Mouse (Mus musculus) spleen, postnatal 4 days (tissue): ENCODE measurements around the gene Zfp160.
"Not testable (repeated sequence)": the region's sequence is repeated elsewhere in the genome, so short reads cannot be mapped to it uniquely, and the experiment has no call there.

Source experiments
- DNase-seq, 2 experiments: peaks; one replicate each; pipeline ENCODE4 v3.0.0; 2022; ENCODE audit warnings: low spot score in 2 of 2

Zfp160 gene

DNA sequence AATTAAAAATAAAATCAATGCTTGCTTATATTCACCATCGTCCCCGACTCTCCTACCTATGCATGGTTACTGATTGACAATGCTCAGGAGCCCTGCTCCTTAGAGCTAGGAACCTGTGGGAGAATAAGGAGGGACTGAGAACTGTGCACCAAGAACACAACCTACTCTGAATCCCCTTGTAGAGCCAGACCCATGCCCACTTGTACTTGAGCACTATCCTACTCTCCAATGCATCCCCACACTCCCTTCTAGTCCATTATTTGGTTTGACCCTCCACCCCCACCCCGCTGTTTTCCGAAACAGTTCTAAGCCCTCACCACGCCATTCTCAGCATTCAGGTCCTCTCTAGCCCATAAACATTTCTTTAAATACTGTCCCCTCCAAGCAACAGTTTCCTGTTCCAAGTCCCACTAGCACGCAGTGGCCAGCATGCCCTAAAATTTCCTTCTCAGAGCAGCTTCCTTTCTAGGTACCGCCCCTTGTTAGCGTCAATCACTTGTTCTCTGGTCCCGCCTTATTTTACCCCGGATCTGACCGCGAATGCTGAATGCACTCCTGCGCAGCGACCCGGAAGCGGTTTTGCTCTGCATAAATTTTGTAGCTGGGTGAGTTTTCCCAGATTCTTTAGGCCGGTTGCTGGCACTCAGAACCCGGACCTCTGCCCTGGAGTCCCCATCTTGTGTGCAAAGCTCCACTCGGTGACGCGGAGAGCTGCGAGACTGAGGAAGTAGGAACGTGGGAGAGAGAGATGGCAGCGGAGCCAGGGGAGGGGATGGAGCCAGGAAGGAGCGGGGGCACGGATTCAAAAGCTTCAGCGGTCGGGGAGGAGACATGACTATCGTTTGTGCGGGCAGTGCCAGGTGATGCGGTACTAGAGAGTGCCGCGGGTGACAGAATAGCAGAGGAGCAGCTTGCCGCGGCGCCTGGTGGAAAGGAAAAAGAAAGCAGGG lies at the start of gene Zfp160:
Gene Zfp160 (plus strand): TSS at position 522 of the 950 bp plus-strand sequence.
- DNase-seq, result peak; percentile 74 to 82

DNA sequence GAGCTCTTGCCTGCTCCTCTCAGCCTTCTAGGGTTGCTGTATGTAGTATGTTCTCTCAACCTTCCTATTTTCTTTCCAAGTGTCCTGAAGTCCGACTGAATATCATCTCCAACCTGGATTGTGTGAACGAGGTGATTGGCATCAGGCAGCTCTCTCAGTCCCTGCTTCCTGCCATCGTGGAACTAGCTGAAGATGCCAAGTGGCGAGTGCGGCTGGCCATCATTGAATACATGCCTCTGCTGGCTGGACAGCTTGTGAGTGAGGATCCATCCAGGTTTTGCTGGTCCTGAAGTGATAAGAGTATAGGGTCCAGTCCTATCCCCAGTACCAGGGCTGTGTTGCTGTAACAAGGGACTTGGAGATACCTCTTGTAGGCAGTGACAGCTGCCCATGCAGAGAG lies 48.3 kb upstream of the Zfp160 start:
- DNase-seq, result no peak

DNA sequence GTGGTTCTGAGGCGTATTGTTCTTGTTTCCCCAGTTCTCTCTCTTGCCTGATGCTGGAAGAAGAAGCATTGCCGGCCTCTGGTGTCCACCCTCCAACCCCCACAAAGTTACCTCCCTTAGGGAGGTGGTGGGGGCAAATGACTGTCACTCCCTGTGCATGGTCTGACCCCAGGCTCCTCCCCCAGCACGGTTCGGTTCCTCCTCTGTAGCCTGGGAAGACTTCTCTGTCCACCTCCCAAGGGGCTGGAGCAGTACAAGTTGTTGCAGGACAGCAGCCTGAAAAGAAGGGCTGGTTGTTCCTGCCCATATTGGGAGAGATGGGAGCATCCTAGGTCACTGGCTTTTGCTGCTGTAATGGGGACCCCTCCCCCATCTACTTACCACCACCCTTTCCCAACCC lies 43.3 kb upstream of the Zfp160 start:
- no peak for DNase-seq

DNA sequence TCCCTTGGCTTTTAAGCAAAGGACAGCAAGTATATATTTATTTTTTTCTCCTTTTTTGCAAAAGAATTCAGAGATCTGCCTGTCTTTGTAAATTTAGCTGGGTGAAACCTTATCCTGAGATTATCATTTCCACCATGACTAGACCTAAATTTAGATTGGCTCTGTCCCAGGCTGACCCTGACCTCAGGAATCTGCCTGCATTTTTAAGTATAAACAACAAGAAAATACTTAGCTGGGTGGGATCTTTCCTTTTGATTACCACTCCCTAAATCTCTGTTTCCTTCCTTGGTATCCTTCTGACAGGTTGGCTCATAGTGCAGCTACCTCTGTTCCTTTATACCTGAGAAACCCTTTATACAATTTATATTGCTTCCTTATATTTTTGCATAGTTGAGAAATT lies 42.0 kb upstream of the Zfp160 start:
- no peak for DNase-seq

DNA sequence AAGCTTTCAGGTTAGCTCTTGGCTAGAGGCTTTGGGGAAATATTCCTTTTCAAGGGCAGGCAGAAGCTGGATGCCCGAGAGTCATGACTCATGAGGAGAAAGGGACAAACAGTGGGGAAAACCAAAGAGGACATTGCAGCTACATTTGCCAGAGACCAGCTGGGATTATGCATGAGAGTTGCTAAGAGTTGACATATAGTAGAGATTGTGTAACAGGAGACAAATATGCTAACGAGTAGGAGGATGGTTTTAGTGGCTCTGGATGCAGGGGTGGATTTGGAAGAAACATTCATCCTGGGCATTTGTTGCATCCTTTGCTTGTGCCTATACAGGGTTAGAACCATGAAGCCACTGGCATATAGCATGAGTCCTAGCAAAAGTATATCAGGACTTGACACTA lies 15.0 kb upstream of the Zfp160 start:
- no peak for DNase-seq

DNA sequence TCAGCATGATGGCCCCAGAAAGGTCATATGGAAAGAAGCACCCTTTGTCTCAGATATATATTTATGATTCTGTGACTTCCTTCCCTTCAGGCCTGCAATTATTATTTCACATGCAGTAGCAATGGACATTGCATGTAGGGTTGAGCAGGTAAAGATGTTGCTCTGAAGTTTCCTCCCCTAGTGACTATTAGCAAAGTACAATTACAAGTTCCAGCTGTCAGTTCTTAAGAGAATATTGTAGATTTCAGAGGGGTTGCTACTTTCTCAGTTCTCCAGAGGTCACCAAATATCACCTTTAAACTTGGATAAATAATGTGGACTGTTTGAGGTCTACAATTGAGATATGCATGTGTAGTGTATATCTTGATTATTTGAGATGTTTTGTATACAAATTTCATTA lies 12.3 kb upstream of the Zfp160 start, which contains the start of gene Vmn1r233:
Gene Vmn1r233 (minus strand): TSS at position 101 of the 400 bp plus-strand sequence.
- no peak for DNase-seq

DNA sequence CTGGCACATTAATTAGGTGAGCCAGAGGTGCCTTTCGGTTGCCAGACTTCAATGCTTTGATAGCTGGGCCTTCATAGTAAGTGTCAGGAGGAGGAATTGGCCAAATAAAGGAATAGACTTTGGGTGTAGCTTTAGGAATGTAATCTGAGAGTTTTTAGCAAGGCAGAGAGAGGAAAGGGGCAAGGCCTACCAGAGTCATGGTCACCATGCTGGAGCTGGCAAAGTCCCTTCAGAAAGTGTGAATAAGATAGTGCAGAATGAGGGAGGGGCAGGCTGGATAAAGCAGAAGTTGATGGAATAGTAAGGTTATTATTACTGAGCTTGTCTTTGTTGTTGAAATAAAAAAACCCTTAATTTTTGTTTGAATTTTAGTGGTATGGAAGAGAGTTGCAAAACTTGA lies 1.0 kb downstream of the Zfp160 start:
- no peak for DNase-seq

DNA sequence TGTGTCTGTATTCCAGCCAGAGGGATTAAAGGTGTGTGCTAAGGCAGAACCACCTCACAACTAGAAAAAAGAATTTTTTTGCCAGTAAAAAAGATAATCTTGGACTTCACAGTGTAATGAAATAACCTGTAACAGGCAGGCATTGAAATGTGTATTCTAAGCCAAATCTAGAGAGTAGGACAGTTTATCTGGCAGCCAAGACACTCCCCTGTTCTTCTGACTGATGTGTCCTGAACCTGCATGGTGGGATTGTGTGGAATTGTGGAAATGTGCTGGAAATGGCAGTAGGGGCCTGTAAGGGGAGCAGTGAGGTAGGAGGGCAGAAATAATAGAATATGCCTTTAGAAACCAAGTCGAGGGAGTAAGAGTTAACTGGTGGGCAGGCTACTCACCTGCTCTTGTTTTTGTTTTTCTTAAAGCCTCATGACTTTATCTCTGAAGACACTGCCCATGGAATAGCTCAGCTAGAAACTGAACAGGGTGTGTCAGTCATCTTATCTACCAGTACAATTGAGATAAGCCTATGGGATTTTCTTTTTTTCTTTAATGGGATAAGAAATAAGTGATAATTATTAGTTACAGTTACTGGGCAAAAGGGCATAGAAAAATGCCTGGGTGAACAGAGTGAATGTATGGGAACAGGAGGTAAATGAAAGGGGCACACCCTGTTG lies 9.8 kb downstream of the Zfp160 start:
- DNase-seq, result no peak

DNA sequence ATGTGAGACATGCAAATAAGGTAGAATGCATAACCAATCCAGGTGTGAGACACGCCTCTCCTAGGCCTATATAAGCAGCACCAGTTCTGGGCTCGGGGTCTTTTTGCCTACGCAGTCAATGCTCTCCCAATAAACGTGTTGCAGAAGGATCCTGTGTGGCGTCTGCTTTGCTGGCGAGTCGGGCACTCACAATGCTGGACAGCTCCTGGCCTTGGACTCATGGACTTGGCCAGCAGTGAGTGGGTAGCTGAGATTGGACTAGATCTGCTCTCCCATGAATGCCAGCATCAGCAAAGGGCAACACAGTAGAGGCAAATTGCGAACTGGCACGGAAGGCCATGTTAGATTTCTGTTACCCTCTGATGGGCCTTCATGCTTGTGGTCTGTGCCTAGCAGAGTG lies 39.3 kb downstream of the Zfp160 start:
- not testable (repeated sequence) for DNase-seq

DNA sequence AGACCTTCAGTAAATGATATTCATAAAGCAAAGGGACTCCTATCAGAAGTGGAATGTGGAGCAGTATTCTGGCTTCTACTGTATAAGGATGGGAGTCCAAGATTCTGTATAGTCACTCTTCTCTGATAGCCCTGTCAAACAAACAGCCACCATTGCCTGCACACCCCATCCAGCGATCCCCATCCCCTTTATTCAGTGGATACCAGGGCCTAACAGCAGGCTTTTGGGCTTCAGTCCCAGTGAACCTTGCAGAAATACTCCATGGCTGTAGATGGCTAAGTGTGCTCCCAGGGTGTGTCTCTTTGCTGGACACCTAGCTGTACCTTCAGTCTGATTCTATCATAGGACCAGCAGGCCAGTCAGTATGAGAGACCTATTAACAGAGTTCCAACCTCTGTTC lies 42.2 kb downstream of the Zfp160 start:
- no peak for DNase-seq

DNA sequence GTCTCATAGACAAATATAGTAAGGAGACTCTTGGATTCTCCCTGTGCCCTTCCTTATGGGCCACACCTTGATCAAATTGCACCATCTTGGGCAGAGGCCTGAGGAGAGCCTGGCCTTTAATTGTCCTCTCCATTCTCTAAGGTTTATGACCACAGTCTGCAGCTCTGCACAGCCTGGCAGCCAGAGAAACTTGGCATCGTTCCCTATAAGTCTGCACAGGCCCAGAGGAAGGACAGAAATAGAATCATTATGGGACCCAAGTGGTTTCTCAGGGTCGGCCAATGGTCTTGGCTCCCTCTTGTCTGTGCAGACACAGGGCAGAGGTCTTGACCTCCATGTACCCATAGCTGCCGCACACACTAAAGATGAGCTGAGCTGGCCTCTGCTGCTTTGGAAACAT lies 42.6 kb downstream of the Zfp160 start:
- not testable (repeated sequence) for DNase-seq

DNA sequence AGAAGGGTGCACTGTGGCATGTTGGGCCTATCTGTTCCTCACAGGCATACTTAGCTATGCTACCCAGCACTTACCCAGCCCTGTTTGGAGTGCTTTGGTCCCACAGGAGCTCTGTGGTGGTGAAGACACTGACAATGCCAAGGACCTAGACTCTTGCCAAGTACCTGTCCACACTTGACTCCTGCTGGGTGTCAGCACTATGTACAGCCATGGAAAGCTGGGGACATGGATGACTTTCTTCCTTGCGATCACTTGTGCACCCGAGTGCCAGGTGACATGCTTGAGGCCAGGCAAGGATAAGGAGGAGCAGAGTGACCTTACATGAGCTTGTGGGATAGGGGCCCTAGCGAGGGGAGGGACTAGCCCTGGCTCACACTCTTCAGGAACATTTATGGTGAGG lies 43.2 kb downstream of the Zfp160 start:
- DNase-seq, result peak in 1 of 2 experiments; percentile 35

DNA sequence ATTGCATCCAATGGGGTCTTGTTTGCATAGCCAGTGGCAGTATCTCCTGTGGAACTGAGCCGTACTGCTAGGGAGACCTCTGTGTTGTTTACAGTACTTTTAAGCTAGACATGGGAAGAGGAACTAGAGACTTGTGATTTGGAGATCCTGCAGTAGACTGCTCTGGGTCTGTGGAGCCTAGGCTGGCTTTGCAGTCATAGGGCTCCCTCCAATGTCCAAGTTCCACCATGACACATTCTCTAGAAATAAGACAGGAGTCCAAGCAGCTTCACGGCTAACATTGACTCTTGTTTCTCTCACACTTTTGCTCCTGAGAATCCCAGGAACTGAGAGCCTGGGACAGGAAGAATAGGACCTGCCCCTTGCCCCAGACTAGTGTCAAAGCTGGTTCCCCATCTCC lies 44.6 kb downstream of the Zfp160 start:
- peak in 1 of 2 experiments; percentile 45 for DNase-seq

DNA sequence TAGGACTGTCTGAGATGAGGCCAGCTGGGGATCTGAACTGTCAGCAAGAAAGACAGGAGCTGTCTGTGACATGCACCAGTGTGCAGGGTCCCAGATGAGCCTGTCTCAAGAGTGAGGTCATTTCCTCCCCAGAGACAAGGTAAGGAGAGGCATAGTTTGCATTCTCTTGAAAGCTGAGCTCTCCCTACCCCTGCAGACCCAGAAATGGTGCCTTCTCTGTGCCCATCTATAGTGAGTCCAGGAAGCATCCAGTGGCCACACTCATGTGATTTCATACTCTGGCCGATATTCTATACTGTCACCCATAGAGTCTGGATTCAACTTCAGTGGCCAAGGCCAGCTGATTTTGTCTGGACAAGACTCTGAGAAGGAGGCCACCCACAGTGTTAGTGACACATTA lies 46.4 kb downstream of the Zfp160 start:
- peak in 1 of 2 experiments; percentile 47 for DNase-seq

DNA sequence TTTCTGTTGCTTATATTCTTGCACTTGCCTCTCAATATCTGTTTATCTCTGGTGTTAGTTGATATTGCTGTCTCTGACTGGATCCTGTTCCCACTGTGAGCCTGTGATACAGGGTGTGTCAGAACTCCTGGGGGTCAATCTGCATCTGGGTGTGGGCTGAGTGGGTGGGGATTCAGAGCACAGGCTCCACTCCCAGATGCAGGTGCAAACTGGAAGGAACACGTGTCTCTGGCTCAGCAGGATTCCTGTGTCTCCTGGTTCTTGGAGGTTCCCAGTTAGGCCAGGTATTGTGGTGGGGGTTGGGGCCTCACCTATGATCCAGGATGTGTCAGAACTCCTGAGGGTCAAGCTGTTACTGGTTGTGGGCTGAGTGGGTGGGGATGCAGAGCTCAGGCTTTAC lies 56.8 kb downstream of the Zfp160 start:
- DNase-seq, result no peak

DNA sequence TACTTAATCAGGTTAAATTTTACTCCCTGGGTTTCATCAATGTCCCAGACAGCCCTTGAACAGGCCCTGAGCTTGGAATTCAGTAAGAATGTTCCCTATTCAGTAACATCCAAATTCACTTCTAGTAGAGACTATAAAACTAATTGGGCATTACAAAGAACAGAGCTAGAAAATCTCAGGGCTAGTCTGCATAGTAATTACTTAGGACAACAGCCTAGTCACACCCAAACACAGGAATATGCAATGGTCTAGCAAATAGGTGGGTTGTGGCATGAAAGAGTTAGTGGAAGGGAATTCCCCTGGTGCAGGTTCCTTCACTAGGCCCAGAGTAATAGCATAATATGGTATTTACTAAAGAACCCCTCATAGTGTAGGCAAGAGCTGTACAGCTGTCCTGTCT lies 58.3 kb downstream of the Zfp160 start:
- DNase-seq, result no peak

DNA sequence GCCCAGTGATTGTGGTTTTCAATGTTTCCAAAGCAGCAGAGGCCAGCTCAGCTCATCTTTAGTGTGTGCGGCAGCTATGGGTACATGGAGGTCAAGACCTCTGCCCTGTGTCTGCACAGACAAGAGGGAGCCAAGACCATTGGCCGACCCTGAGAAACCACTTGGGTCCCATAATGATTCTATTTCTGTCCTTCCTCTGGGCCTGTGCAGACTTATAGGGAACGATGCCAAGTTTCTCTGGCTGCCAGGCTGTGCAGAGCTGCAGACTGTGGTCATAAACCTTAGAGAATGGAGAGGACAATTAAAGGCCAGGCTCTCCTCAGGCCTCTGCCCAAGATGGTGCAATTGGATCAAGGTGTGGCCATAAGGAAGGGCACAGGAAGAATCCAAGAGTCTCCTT lies 60.7 kb downstream of the Zfp160 start:
- DNase-seq, result not testable (repeated sequence)

DNA sequence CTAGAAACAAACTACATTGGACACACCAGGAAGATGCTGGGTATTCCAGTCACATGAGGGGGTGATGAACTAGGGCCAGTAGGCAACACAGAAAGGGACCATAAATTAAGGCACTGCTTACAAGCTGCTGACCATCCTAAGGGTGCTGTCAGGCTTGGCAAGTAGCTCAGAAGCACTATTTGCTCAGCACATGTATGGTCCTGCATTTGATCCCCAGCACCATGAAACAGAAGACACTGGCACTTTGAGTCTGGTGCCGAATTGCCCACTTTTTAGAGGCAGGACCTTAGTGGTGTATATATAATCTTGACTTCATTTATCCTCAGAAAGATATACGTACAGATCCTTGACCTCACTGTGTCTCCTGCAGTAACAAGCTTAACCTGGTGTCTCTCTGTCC lies 62.3 kb downstream of the Zfp160 start:
- not testable (repeated sequence) for DNase-seq
